Mouse (Mus musculus) cerebellum, adult 2 months (tissue): ENCODE data around the gene Fgfr2.

ENCODE experiments used
- CTCF ChIP-seq: fragments of 200-500 bp; IDR thresholded peaks from 2 replicates; pipeline ENCODE4 v1.5.1; 2011; ENCODE audit warnings: low read depth, mild to moderate bottlenecking, control low read depth, low read length, moderate library complexity, borderline replicate concordance; ENCODE audit not compliant: insufficient read depth
- POLR2A ChIP-seq: fragments of 200-500 bp; IDR thresholded peaks from 2 replicates; pipeline ENCODE4 v1.6.1; 2011; ENCODE audit warnings: low read length, control low read depth, borderline replicate concordance; ENCODE audit not compliant: insufficient read depth

- TF ChIP-seq CTCF (no peak), POLR2A (no peak)
Observed at GRCm38 (mm10) chr7:130867256-130867655, 2255.9 kb downstream of the Fgfr2 start.
